Mouse (Mus musculus): ENCODE data around the gene Olfr140.

The Olfr140 gene

GRCm38 (mm10) chr2:90063494-90063893, at the start of gene Olfr140:
Olfr140 (minus strand) TSS chr2:90063594.
- no peak for DNase-seq (ENCODE audit: low spot score)

- DNase-seq (ENCODE audit: low spot score) = no peak
These were observed 6.7 kb upstream of the Olfr140 start for GRCm38 (mm10) chr2:90070065-90070464.

GRCm38 (mm10) chr2:90035037-90035436, 28.4 kb downstream of the Olfr140 start, which contains the start of gene Olfr1265:
Olfr1265 (plus strand) TSS chr2:90035337.
- DNase-seq (ENCODE audit: low spot score) = no peak

GRCm38 (mm10) chr2:90025477-90025876, 37.9 kb downstream of the Olfr140 start, which contains the start of gene Olfr1264:
Olfr1264 (minus strand) TSS chr2:90025577.
- no peak for DNase-seq (ENCODE audit: low spot score)

DNA sequence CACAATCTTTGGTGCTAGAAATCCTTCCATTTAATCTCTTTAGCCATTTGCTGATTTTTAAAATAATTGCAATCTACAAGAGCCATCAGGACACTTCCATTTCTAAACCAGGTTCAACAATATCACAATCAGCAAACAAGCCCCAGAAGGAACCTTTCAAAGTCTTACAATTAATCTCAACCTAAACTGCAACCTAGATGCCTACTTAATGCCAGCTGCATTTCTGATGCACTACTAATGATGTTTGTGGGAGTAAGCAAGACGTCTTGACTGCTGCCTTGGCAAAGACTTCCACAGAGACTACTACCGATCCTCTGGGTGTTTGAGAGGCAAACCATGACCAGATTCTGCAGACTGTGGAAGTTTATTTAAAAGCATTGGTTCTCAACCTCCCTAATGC, 51.6 kb downstream of the Olfr140 start, which contains the start of gene Olfr1263:
TSS of gene Olfr1263 (plus strand) at position 301 of the 400 bp plus-strand sequence.
- DNase-seq (ENCODE audit: low spot score) = no peak

DNA sequence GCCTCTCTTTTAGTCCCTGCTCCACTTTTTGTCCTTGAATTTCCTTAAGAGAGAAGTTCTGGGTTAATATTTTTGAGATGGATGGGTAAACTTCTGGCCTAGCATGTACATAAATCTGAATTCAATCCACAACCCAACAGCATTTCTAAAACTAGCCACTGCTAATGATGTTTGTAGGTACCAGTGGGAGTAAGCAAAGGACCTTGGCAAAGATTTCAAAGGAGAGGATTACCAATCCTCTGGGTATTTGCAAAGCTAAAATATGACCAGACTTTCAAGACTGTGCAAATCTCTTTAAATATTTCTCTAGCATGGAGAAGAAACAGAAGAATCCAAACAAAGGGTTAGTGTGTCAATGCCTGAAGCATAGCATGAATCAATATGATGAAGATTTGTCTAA, 63.5 kb downstream of the Olfr140 start, which contains the start of gene Olfr1262:
TSS of gene Olfr1262 (plus strand) at position 301 of the 400 bp plus-strand sequence.
- no peak for DNase-seq (ENCODE audit: low spot score)

All from T-cell, adult 2 months (primary cell).